Mouse (Mus musculus): ENCODE results near the gene Zfp759. TPM values are rescaled to one million over a fixed set of nuclear protein-coding genes. Genes with fewer than 3 reads are reported as not detected.

Gene Zfp759
- total RNA-seq, 1 experiment from 2014 or later, result 1.7 TPM

Other genes starting within 250 kb of the Zfp759 start
- 0.76 to 2.0 TPM (median 1.6 TPM) in 3 replicates for gene Gm10767, start 216.7 kb upstream of the Zfp759 start, total RNA-seq (2017)
- 3.7 to 8.8 TPM (median 4.7 TPM) in 3 replicates for gene Zfp712, start 60.5 kb upstream of the Zfp759 start, total RNA-seq (2017)
- 0.48 TPM in 1 of 3 replicates, not detected in the others for gene Zfp708, start 23.7 kb upstream of the Zfp759 start, total RNA-seq (2017)
- gene Gm28557, start 13.1 kb upstream of the Zfp759 start, total RNA-seq (2017), result 1.7 to 9.0 TPM (median 2.1 TPM) in 3 replicates
- gene Rslcan18, start 5.4 kb upstream of the Zfp759 start, total RNA-seq (2017), result 0.19 TPM in 2 of 3 replicates, not detected in the other
- gene Rsl1, start 51.5 kb downstream of the Zfp759 start, total RNA-seq (2017), result 3.9 to 13.6 TPM (median 5.7 TPM) in 3 replicates
- 1.7 to 3.2 TPM (median 1.8 TPM) in 3 replicates for gene Zfp455, start 72.8 kb downstream of the Zfp759 start, total RNA-seq (2017)
- 2.8 to 14.4 TPM (median 6.1 TPM) in 3 replicates for gene Zfp458, start 156.8 kb downstream of the Zfp759 start, total RNA-seq (2017)
- 1.1 to 3.5 TPM (median 1.8 TPM) in 3 replicates for gene Zfp457, start 184.8 kb downstream of the Zfp759 start, total RNA-seq (2017)
- 8.6 to 13.9 TPM (median 13.1 TPM) in 3 replicates for gene Zfp595, start 210.9 kb downstream of the Zfp759 start, total RNA-seq (2017)
- 2.3 TPM in 1 of 3 replicates, not detected in the others for gene Gm28044, start 238.9 kb downstream of the Zfp759 start, total RNA-seq (2017)
- 7.5 to 10.8 TPM (median 9.6 TPM) in 3 replicates for gene Zfp953, start 238.9 kb downstream of the Zfp759 start, total RNA-seq (2017)